ENCODE assay signal across 23 mouse cellular contexts in genomic region chr11:75737806-75738476, GRCm38 (mm10). TPM values are rescaled to one million over a fixed set of nuclear protein-coding genes. Genes with fewer than 3 reads are reported as not detected.
DNase-seq lines count a peak whose midpoint lies in the region; ATAC-seq and TF ChIP-seq lines count a peak whose summit lies in the region.
"Had no signal": no experiment of that assay in that cellular context is flagged by ENCODE, and none has a peak within 500 bp of the region (broad histone marks: within the 10 kb centered on the region; RNA-seq: fewer than 3 reads in every experiment).

No protein-coding gene starts in this region.

- H3K27ac ChIP-seq in forebrain, embryonic 13.5 days = no peak overlapping the region
- no peak overlapping the region for H3K27ac ChIP-seq in forebrain, embryonic 15.5 days (replicated peaks)
- H3K27ac ChIP-seq in liver, postnatal 0 days (ENCODE audit: low read depth) = peak overlapping the region; percentile 60
- no peak overlapping the region for H3K27ac ChIP-seq in left cerebral cortex, adult 2 months
- H3K27ac ChIP-seq: limb, embryonic 15.5 days; lung, embryonic 15.5 days had no signal

- H3K4me3 ChIP-seq in forebrain, embryonic 13.5 days = no peak overlapping the region
- no peak overlapping the region for H3K4me3 ChIP-seq in forebrain, embryonic 15.5 days
- no peak overlapping the region for H3K4me3 ChIP-seq in liver, postnatal 0 days (ENCODE audit: low read depth, low read length)
- H3K4me3 ChIP-seq in E14TG2a.4 (replicated peaks; ENCODE audit: low read length) = peak overlapping the region; percentile 52
- no peak overlapping the region for H3K4me3 ChIP-seq in left cerebral cortex, adult 2 months
- H3K4me3 ChIP-seq: erythroblast, embryonic 14.5 days; limb, embryonic 15.5 days; lung, embryonic 15.5 days had no signal

- no peak for TF ChIP-seq CTCF in liver, postnatal 0 days (IDR thresholded peaks at IDR 0.05; ENCODE audit: low read depth)
- TF ChIP-seq CTCF in E14TG2a.4 (conservative IDR thresholded peaks at IDR 0.05; ENCODE audit: low read length) = no peak
- TF ChIP-seq CTCF in left cerebral cortex, adult 2 months (IDR thresholded peaks at IDR 0.05) = no peak

- no peak for TF ChIP-seq EP300 in liver, postnatal 0 days (IDR thresholded peaks at IDR 0.05; ENCODE audit: low read depth)

- H3K27me3 ChIP-seq in forebrain, embryonic 13.5 days = no peaks in the 10 kb centered on the region
- H3K27me3 ChIP-seq in forebrain, embryonic 15.5 days = no peaks in the 10 kb centered on the region
- H3K27me3 ChIP-seq in liver, postnatal 0 days (ENCODE audit: insufficient read depth, low read length) = no peaks in the 10 kb centered on the region
- H3K27me3 ChIP-seq in E14TG2a.4 (ENCODE audit: insufficient read depth, low read length) = no peaks in the 10 kb centered on the region
- H3K27me3 ChIP-seq: limb, embryonic 15.5 days; lung, embryonic 15.5 days had no signal

- H3K9ac ChIP-seq in forebrain, embryonic 13.5 days = no peak overlapping the region
- no peak overlapping the region for H3K9ac ChIP-seq in forebrain, embryonic 15.5 days (replicated peaks)
- H3K9ac ChIP-seq in liver, postnatal 0 days (replicated peaks) = no peak overlapping the region
- H3K9ac ChIP-seq: forebrain, postnatal 0 days; limb, embryonic 15.5 days; lung, embryonic 15.5 days had no signal

- peak overlapping the region; percentile 13; the same call in 1 of the 2 replicates for H3K4me2 ChIP-seq in forebrain, embryonic 13.5 days
- H3K4me2 ChIP-seq in forebrain, embryonic 15.5 days (replicated peaks) = no peak overlapping the region
- peak overlapping the region; percentile 38; the same call in 1 of the 2 replicates for H3K4me2 ChIP-seq in liver, postnatal 0 days (ENCODE audit: low read depth, low read length)
- H3K4me2 ChIP-seq: limb, embryonic 15.5 days had no signal

- ATAC-seq in forebrain, embryonic 13.5 days = no peak
- no peak for ATAC-seq in forebrain, embryonic 15.5 days (replicated peaks)
- ATAC-seq in liver, postnatal 0 days = peak; percentile 49
- ATAC-seq in monocyte, adult 5-6 weeks (replicated peaks; ENCODE audit: insufficient number of reproducible peaks, low FRiP score, low TSS enrichment, poor library complexity, severe bottlenecking) = 0 out of 2 replicates have a peak, but pooled peaks have one; percentile 9
- ATAC-seq: forebrain, postnatal 0 days; inflammation-experienced regulatory T-cells, adult 6 months had no signal

- H3K9me3 ChIP-seq in forebrain, embryonic 13.5 days (replicated peaks) = no peaks in the 10 kb centered on the region
- no peaks in the 10 kb centered on the region for H3K9me3 ChIP-seq in forebrain, embryonic 15.5 days
- no peaks in the 10 kb centered on the region for H3K9me3 ChIP-seq in liver, postnatal 0 days (ENCODE audit: low read length)
- no peaks in the 10 kb centered on the region for H3K9me3 ChIP-seq in E14TG2a.4 (ENCODE audit: low read length)
- H3K9me3 ChIP-seq: limb, embryonic 15.5 days; lung, embryonic 15.5 days had no signal

- intact Hi-C loops in left cerebral cortex, adult 2 months (cut with DNase I) = no loop called here

- WGBS in forebrain, embryonic 13.5 days = 83% methylated on average over 2 of the region's 2 CpGs
- 81% methylated on average over 2 of the region's 2 CpGs for WGBS in forebrain, embryonic 15.5 days
- WGBS in liver, postnatal 0 days (ENCODE audit: insufficient replicate concordance) = 55% methylated on average over 2 of the region's 2 CpGs

- peak; percentile 33 for DNase-seq in liver, postnatal 0 days
- DNase-seq in liver = no peak
- no peak for DNase-seq in left cerebral cortex, adult 2 months (ENCODE audit: extremely low spot score in 1 of 2, low spot score in 2 of 2)
- DNase-seq in adrenal gland, adult 8-10 months = no peak
- DNase-seq: adrenal gland, postnatal 14 days; cerebellum, adult 8-10 months; embryo, embryonic 11 days; forebrain, postnatal 0 days; gastrocnemius, postnatal 14 days; heart, postnatal 4 days; kidney, postnatal 10 days; layer of hippocampus, adult 9-11 months; right cerebral cortex, postnatal 14 days; thymus, adult 2 months had no signal

- H3K4me1 ChIP-seq in forebrain, embryonic 13.5 days = peaks cover 52% of the 10 kb centered on the region
- peaks cover 56% of the 10 kb centered on the region for H3K4me1 ChIP-seq in forebrain, embryonic 15.5 days
- peaks cover 45% of the 10 kb centered on the region for H3K4me1 ChIP-seq in liver, postnatal 0 days (ENCODE audit: insufficient read depth)
- peaks cover 84% of the 10 kb centered on the region for H3K4me1 ChIP-seq in E14TG2a.4 (replicated peaks; ENCODE audit: low read depth, low read length)

- H3K36me3 ChIP-seq in forebrain, embryonic 13.5 days (ENCODE audit: poor library complexity, severe bottlenecking) = peaks cover 23% of the 10 kb centered on the region
- peaks cover 11% of the 10 kb centered on the region; the same call in 1 of the 2 replicates for H3K36me3 ChIP-seq in forebrain, embryonic 15.5 days
- peaks cover 7% of the 10 kb centered on the region; the same call in 1 of the 2 replicates for H3K36me3 ChIP-seq in liver, postnatal 0 days (replicated peaks; ENCODE audit: insufficient read depth, low read length)
- H3K36me3 ChIP-seq in E14TG2a.4 (ENCODE audit: insufficient read depth, low read length) = peaks cover 83% of the 10 kb centered on the region

RNA-seq across cellular contexts. Expression of gene Ywhae, which starts 5.3 kb away (rescaled TPM):
- polyA plus RNA-seq in forebrain, embryonic 13.5 days (2015; fragmentation: Nextera tagmentation; extraction: Ambion mirVana) = 1,451 and 1,470 TPM in 2 replicates
- 1,361 and 1,417 TPM in 2 replicates for polyA plus RNA-seq in forebrain, embryonic 15.5 days (2015; fragmentation: Nextera tagmentation; extraction: Ambion mirVana)
- polyA plus RNA-seq in liver, postnatal 0 days (2015; fragmentation: Nextera tagmentation; extraction: Ambion mirVana) = 190 and 204 TPM in 2 replicates
- 136 to 226 TPM (median 205 TPM) in 3 replicates for total RNA-seq in monocyte, adult 5-6 weeks (2017)
- total RNA-seq in left cerebral cortex, adult 2 months (2021) = 100 to 1,000 TPM; 854 to 940 TPM
- 100 to 1,000 TPM; 600 to 760 (median 717) TPM for total RNA-seq in adrenal gland, adult 8-10 months (2022)

RNA-seq across cellular contexts. Expression of gene Doc2b, which starts 57.9 kb away (rescaled TPM):
- 0.92 and 1.2 TPM in 2 replicates for polyA plus RNA-seq in forebrain, embryonic 13.5 days (2015; fragmentation: Nextera tagmentation; extraction: Ambion mirVana)
- polyA plus RNA-seq in forebrain, embryonic 15.5 days (2015; fragmentation: Nextera tagmentation; extraction: Ambion mirVana) = 2.0 and 2.1 TPM in 2 replicates
- polyA plus RNA-seq in liver, postnatal 0 days (2015; fragmentation: Nextera tagmentation; extraction: Ambion mirVana) = not detected in 2 replicates
- total RNA-seq in monocyte, adult 5-6 weeks (2017) = not detected in 3 replicates
- total RNA-seq in left cerebral cortex, adult 2 months (2021) = 10 to 100 TPM; 17.9 to 26.7 TPM
- total RNA-seq in adrenal gland, adult 8-10 months (2022) = 10 to 100 TPM; 17.8 to 37.6 (median 26.2) TPM
- total RNA-seq: megakaryocyte, adult 5-6 weeks had no signal
- polyA plus RNA-seq: erythroblast, embryonic 14.5 days; inflammation-experienced regulatory T-cells, adult 6 months had no signal

RNA-seq across cellular contexts. Expression of gene Crk, which starts 58.9 kb away (rescaled TPM):
- polyA plus RNA-seq in forebrain, embryonic 13.5 days (2015; fragmentation: Nextera tagmentation; extraction: Ambion mirVana) = 124 and 133 TPM in 2 replicates
- 125 and 131 TPM in 2 replicates for polyA plus RNA-seq in forebrain, embryonic 15.5 days (2015; fragmentation: Nextera tagmentation; extraction: Ambion mirVana)
- 35.0 and 36.0 TPM in 2 replicates for polyA plus RNA-seq in liver, postnatal 0 days (2015; fragmentation: Nextera tagmentation; extraction: Ambion mirVana)
- 101 to 126 TPM (median 121 TPM) in 3 replicates for total RNA-seq in monocyte, adult 5-6 weeks (2017)
- total RNA-seq in left cerebral cortex, adult 2 months (2021) = 100 to 1,000 TPM; 126 to 133 TPM
- total RNA-seq in adrenal gland, adult 8-10 months (2022) = 100 to 1,000 TPM; 115 to 125 (median 117) TPM

Comparison
In these comparisons a context has a peak if more than half of its experiments do, and no peak if none do; other contexts are left out.
1. ATAC-seq: peak in liver, postnatal 0 days (single experiment) and monocyte, adult 5-6 weeks (single experiment); none in forebrain, embryonic 13.5 days (single experiment) and forebrain, embryonic 15.5 days (single experiment).
2. RNA of gene Doc2b, which starts 57.9 kb away (total RNA-seq): 17.8 to 37.6 TPM in adrenal gland, adult 8-10 months and 17.9 to 26.7 TPM in left cerebral cortex, adult 2 months; not detected in monocyte, adult 5-6 weeks; every median in the first group is over 10 times any median in the second.